Mouse (Mus musculus) intestine, embryonic 14.5 days (tissue): ENCODE data around the gene Ptov1. TPM values are rescaled to one million over a fixed set of nuclear protein-coding genes. Genes with fewer than 3 reads are reported as not detected.
"Not testable (repeated sequence)": the region's sequence is repeated elsewhere in the genome, so short reads cannot be mapped to it uniquely, and the experiment has no call there.

Source experiments
- ATAC-seq: fragments of 200-750 bp; cut with Nextera tagmentation; replicated peaks from 2 replicates; pipeline ENCODE4 v1.8.0; 2017; ENCODE audit warnings: low read depth, moderate number of reproducible peaks, moderate TSS enrichment, moderate library complexity; ENCODE audit not compliant: low FRiP score, low TSS enrichment
- DNase-seq: peaks from one replicate; pipeline ENCODE4 v3.0.0-alpha.2; 2018; ENCODE audit warnings: low spot score
- H3K27ac ChIP-seq: fragments of 300-500 bp; sonication (generic); 2 replicates; pipeline ENCODE4 v1.5.1; 2014; ENCODE audit warnings: low read depth, mild to moderate bottlenecking, control low read depth
- H3K27me3 ChIP-seq: fragments of 300-500 bp; sonication (generic); replicated peaks from 2 replicates; pipeline ENCODE4 v1.6.1; 2014; ENCODE audit warnings: low read length, control low read depth; ENCODE audit not compliant: control insufficient read depth, insufficient read depth
- H3K36me3 ChIP-seq: fragments of 300-500 bp; sonication (generic); 2 replicates; pipeline ENCODE4 v1.6.1; 2014; ENCODE audit warnings: low read length, control low read depth; ENCODE audit not compliant: control insufficient read depth, insufficient read depth
- H3K4me1 ChIP-seq: fragments of 300-500 bp; sonication (generic); replicated peaks from 2 replicates; pipeline ENCODE4 v1.6.1; 2014; ENCODE audit warnings: low read length, control low read depth, mixed read lengths; ENCODE audit not compliant: control insufficient read depth, insufficient read depth
- H3K4me2 ChIP-seq: fragments of 300-500 bp; sonication (generic); 2 replicates; pipeline ENCODE4 v1.6.1; 2014; ENCODE audit warnings: low read length
- H3K4me3 ChIP-seq: fragments of 300-500 bp; sonication (generic); 2 replicates; pipeline ENCODE4 v1.5.1; 2014; ENCODE audit warnings: low read depth, low read length, control low read depth, mixed read lengths
- H3K9ac ChIP-seq: fragments of 300-500 bp; sonication (generic); 2 replicates; pipeline ENCODE4 v1.6.1; 2014; ENCODE audit warnings: mild to moderate bottlenecking, low read length
- H3K9me3 ChIP-seq: fragments of 300-500 bp; sonication (generic); 2 replicates; pipeline ENCODE4 v1.6.1; 2016; ENCODE audit warnings: low read length, control low read depth; ENCODE audit not compliant: control insufficient read depth
- WGBS: fragments of 180-500 bp; shearing (Covaris S2); extraction: QIAGEN DNeasy Blood & Tissue Kit; methylation state at CpG from one replicate; pipeline ENCODE4 v1.1.7; 2014; 5-methylcytosine and 5-hydroxymethylcytosine counted together
- polyA plus RNA-seq: library from polyadenylated mRNA; unstranded; fragments of >200 nt; fragmentation: Nextera tagmentation; extraction: Ambion mirVana; gene quantifications from 2 replicates; pipeline ENCODE4 v1.2.1, GENCODE M21; 2014

Ptov1 gene
- polyA plus RNA-seq, 1 experiment from 2014 or later = 338 TPM

- Histone ChIP-seq H3K9me3 (no peaks in the 10 kb centered on the region), H3K27ac (no peak overlapping the region), H3K27me3 (no peaks in the 10 kb centered on the region), H3K4me1 (no peaks in the 10 kb centered on the region), H3K9ac (no peak overlapping the region), H3K36me3 (peaks cover 90% of the 10 kb centered on the region), H3K4me2 (no peak overlapping the region), H3K4me3 (no peak overlapping the region)
- WGBS = 96% methylated on average over 3 of the region's 3 CpGs
- DNase-seq (no peak), ATAC-seq (no peak)
Measured at GRCm38 (mm10) chr7:44883036-44883435, 13.4 kb upstream of the Ptov1 start.

GRCm38 (mm10) chr7:44877833-44878232 lies 8.2 kb upstream of the Ptov1 start:
- ATAC-seq (no peak), DNase-seq (no peak)
- Histone ChIP-seq H3K27me3 (no peaks in the 10 kb centered on the region), H3K4me3 (no peak overlapping the region), H3K4me1 (no peaks in the 10 kb centered on the region), H3K9ac (no peak overlapping the region), H3K36me3 (peaks cover 70% of the 10 kb centered on the region), H3K9me3 (no peaks in the 10 kb centered on the region), H3K4me2 (no peak overlapping the region), H3K27ac (no peak overlapping the region)
- WGBS = 88% methylated on average over 14 of the region's 14 CpGs

- H3K9me3 ChIP-seq, H3K27me3 ChIP-seq, H3K4me2 ChIP-seq, DNase-seq, H3K9ac ChIP-seq, H3K27ac ChIP-seq, H3K4me3 ChIP-seq, ATAC-seq: not testable (repeated sequence)
- H3K4me1 ChIP-seq = peaks cover 21% of the 10 kb centered on the region
- H3K36me3 ChIP-seq = peaks cover 11% of the 10 kb centered on the region; the same call in 1 of the 2 replicates
- 90% methylated on average over 2 of the region's 2 CpGs for WGBS
Measured at GRCm38 (mm10) chr7:44871774-44872173, 2.2 kb upstream of the Ptov1 start.

- Histone ChIP-seq H3K4me3 (no peak overlapping the region), H3K27ac (no peak overlapping the region), H3K4me2 (no peak overlapping the region), H3K9ac (no peak overlapping the region), H3K27me3 (no peaks in the 10 kb centered on the region), H3K36me3 (peaks cover 11% of the 10 kb centered on the region; the same call in 1 of the 2 replicates), H3K4me1 (peaks cover 27% of the 10 kb centered on the region), H3K9me3 (no peaks in the 10 kb centered on the region)
- 90% methylated on average over 1 of the region's 1 CpGs for WGBS
- DNase-seq = no peak
- ATAC-seq = no peak
Measured at GRCm38 (mm10) chr7:44871181-44871580, 1.6 kb upstream of the Ptov1 start.

GRCm38 (mm10) chr7:44870614-44871013 lies 1.0 kb upstream of the Ptov1 start:
- peak overlapping the region; percentile 79 for H3K4me2 ChIP-seq
- H3K27ac ChIP-seq = peak overlapping the region; percentile 99; the same call in 1 of the 2 replicates
- H3K27me3 ChIP-seq = no peaks in the 10 kb centered on the region
- H3K4me3 ChIP-seq = peak overlapping the region; percentile 97
- no peak for DNase-seq
- H3K4me1 ChIP-seq = peaks cover 33% of the 10 kb centered on the region
- 75% methylated on average over 6 of the region's 6 CpGs for WGBS
- no peak for ATAC-seq
- H3K36me3 ChIP-seq = peaks cover 13% of the 10 kb centered on the region
- H3K9me3 ChIP-seq = no peaks in the 10 kb centered on the region
- H3K9ac ChIP-seq = peak overlapping the region; percentile 97

- peak overlapping the region; percentile 99 for H3K27ac ChIP-seq
- no peaks in the 10 kb centered on the region for H3K9me3 ChIP-seq
- peak overlapping the region; percentile 97 for H3K4me3 ChIP-seq
- peak; percentile 87 for DNase-seq
- peaks cover 28% of the 10 kb centered on the region for H3K36me3 ChIP-seq
- H3K4me1 ChIP-seq = peaks cover 41% of the 10 kb centered on the region
- peak; percentile 59 for ATAC-seq
- H3K27me3 ChIP-seq = no peaks in the 10 kb centered on the region
- 1% methylated on average over 99 of the region's 108 CpGs for WGBS
- H3K9ac ChIP-seq = peak overlapping the region; percentile 97
- H3K4me2 ChIP-seq = peak overlapping the region; percentile 79
Measured at GRCm38 (mm10) chr7:44868919-44869696, 480 bp downstream of the Ptov1 start.

- no peaks in the 10 kb centered on the region for H3K9me3 ChIP-seq
- ATAC-seq = no peak
Measured at GRCm38 (mm10) chr7:44868465-44868864, 1.1 kb downstream of the Ptov1 start.

GRCm38 (mm10) chr7:44867802-44868201 lies 1.8 kb downstream of the Ptov1 start:
- H3K9ac ChIP-seq = peak overlapping the region; percentile 97
- WGBS = 41% methylated on average over 9 of the region's 9 CpGs
- DNase-seq (no peak), ATAC-seq (no peak)
- H3K9me3 ChIP-seq = no peaks in the 10 kb centered on the region
- H3K4me3 ChIP-seq = peak overlapping the region; percentile 97
- H3K36me3 ChIP-seq = peaks cover 41% of the 10 kb centered on the region
- no peaks in the 10 kb centered on the region for H3K27me3 ChIP-seq
- H3K27ac ChIP-seq = no peak overlapping the region
- peaks cover 41% of the 10 kb centered on the region for H3K4me1 ChIP-seq
- H3K4me2 ChIP-seq = peak overlapping the region; percentile 79

More at GRCm38 (mm10) chr7:44868465-44868864, 1.1 kb downstream of the Ptov1 start:
- Histone ChIP-seq H3K27ac (peak overlapping the region; percentile 99; the same call in 1 of the 2 replicates), H3K4me3 (peak overlapping the region; percentile 97), H3K36me3 (peaks cover 34% of the 10 kb centered on the region), H3K4me2 (peak overlapping the region; percentile 79), H3K4me1 (peaks cover 41% of the 10 kb centered on the region), H3K27me3 (no peaks in the 10 kb centered on the region), H3K9ac (peak overlapping the region; percentile 97)
- DNase-seq = no peak
- WGBS = 5% methylated on average over 16 of the region's 16 CpGs
